ENCODE assay signal across 13 mouse cellular contexts in the genomic region with DNA sequence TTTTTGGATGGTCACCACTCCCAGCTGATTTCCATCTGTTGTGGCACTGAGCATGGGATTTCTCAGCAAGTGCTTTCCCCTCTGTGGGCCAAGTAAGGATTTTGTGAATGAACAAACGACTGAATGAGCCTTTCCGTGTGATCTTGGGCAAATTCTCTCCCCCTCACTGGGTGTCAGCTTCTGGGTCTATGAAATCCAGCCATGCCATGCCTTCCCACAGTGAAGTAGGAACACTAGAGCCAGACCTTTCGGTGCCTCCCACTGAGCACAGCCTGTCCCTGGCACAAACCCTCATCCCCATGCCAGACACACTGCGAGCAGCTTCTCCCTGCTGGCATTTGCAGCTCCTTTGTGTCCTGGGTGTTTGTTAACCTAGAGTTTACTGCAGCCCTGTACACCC.
A peak's percentile ranks its signal among the peaks of the same experiment; 100 is the strongest.
DNase-seq lines count a peak whose midpoint lies in the region; ATAC-seq lines count a peak whose summit lies in the region.
"Had no signal": no experiment of that assay in that cellular context is flagged by ENCODE, and none has a peak within 500 bp of the region (broad histone marks: within the 10 kb centered on the region; RNA-seq: fewer than 3 reads in every experiment).

No protein-coding gene starts in this region.

- H3K9ac ChIP-seq in midbrain, embryonic 16.5 days (ENCODE audit: low read depth, low read length), result no peak overlapping the region
- H3K9ac ChIP-seq in midbrain, embryonic 11.5 days (ENCODE audit: low read length), result no peak overlapping the region
- H3K9ac ChIP-seq: embryonic facial prominence, embryonic 15.5 days; heart, embryonic 12.5 days; hindbrain, embryonic 13.5 days; neural tube, embryonic 12.5 days had no signal

- H3K4me1 ChIP-seq in midbrain, embryonic 16.5 days (ENCODE audit: control insufficient read depth, insufficient read depth, low read length), result no peaks in the 10 kb centered on the region
- H3K4me1 ChIP-seq in midbrain, embryonic 11.5 days (ENCODE audit: control insufficient read depth, insufficient read depth, low read length), result no peaks in the 10 kb centered on the region
- H3K4me1 ChIP-seq: embryonic facial prominence, embryonic 15.5 days; heart, embryonic 12.5 days; neural tube, embryonic 12.5 days had no signal

- no peak overlapping the region for H3K27ac ChIP-seq in midbrain, embryonic 16.5 days (ENCODE audit: low read length)
- H3K27ac ChIP-seq in midbrain, embryonic 11.5 days (ENCODE audit: low read depth, low read length), result no peak overlapping the region
- H3K27ac ChIP-seq: embryonic facial prominence, embryonic 15.5 days; hindbrain, embryonic 13.5 days; neural tube, embryonic 12.5 days had no signal

- H3K27me3 ChIP-seq in midbrain, embryonic 16.5 days (ENCODE audit: control insufficient read depth, insufficient read depth, low read depth, low read length), result no peaks in the 10 kb centered on the region
- H3K27me3 ChIP-seq in midbrain, embryonic 11.5 days (ENCODE audit: control insufficient read depth, insufficient read depth, low read length), result no peaks in the 10 kb centered on the region
- H3K27me3 ChIP-seq: embryonic facial prominence, embryonic 15.5 days; heart, embryonic 12.5 days; hindbrain, embryonic 13.5 days; neural tube, embryonic 12.5 days had no signal

- H3K36me3 ChIP-seq in midbrain, embryonic 16.5 days (ENCODE audit: control insufficient read depth, insufficient read depth, low read length), result no peaks in the 10 kb centered on the region
- H3K36me3 ChIP-seq in midbrain, embryonic 11.5 days (ENCODE audit: control insufficient read depth, insufficient read depth, low read length), result no peaks in the 10 kb centered on the region
- H3K36me3 ChIP-seq: embryonic facial prominence, embryonic 15.5 days; G1E; heart, embryonic 12.5 days; hindbrain, embryonic 13.5 days; neural tube, embryonic 12.5 days had no signal

- no peak overlapping the region for H3K4me3 ChIP-seq in midbrain, embryonic 16.5 days (ENCODE audit: low read depth, low read length)
- no peak overlapping the region for H3K4me3 ChIP-seq in midbrain, embryonic 11.5 days (ENCODE audit: low read depth, low read length)
- H3K4me3 ChIP-seq: embryonic facial prominence, embryonic 15.5 days; heart, embryonic 12.5 days; hindbrain, embryonic 13.5 days; neural tube, embryonic 12.5 days had no signal

- DNase-seq in frontal cortex, adult 2 months (ENCODE audit: extremely low spot score in 1 of 2, low spot score in 1 of 2), result no peak
- DNase-seq in midbrain, embryonic 11.5 days (ENCODE audit: low spot score, missing footprints), result no peak
- DNase-seq in cerebellum, postnatal 14 days, result peak; percentile 82 to 95
- peak; percentile 59 to 88 for DNase-seq in layer of hippocampus, postnatal 14 days (ENCODE audit: low spot score in 2 of 2)
- no peak for DNase-seq in yolk sac, embryonic 10.5 days (ENCODE audit: low spot score)
- no peak for DNase-seq in lung, postnatal 36 days

- no peak overlapping the region for H3K4me2 ChIP-seq in midbrain, embryonic 16.5 days (ENCODE audit: low read length)
- H3K4me2 ChIP-seq in midbrain, embryonic 11.5 days, result no peak overlapping the region
- H3K4me2 ChIP-seq: embryonic facial prominence, embryonic 15.5 days; heart, embryonic 12.5 days; hindbrain, embryonic 13.5 days; neural tube, embryonic 12.5 days had no signal

- peak; percentile 79 for ATAC-seq in frontal cortex, adult (ENCODE audit: low TSS enrichment)
- ATAC-seq in midbrain, embryonic 16.5 days, result peak; percentile 64
- ATAC-seq in midbrain, embryonic 11.5 days (ENCODE audit: low FRiP score), result no peak

- no peaks in the 10 kb centered on the region for H3K9me3 ChIP-seq in midbrain, embryonic 16.5 days (replicated peaks; ENCODE audit: control insufficient read depth, low read length, poor library complexity, severe bottlenecking)
- H3K9me3 ChIP-seq in midbrain, embryonic 11.5 days (ENCODE audit: control insufficient read depth, low read length), result no peaks in the 10 kb centered on the region
- H3K9me3 ChIP-seq: embryonic facial prominence, embryonic 15.5 days; heart, embryonic 12.5 days; hindbrain, embryonic 13.5 days; neural tube, embryonic 12.5 days had no signal

- WGBS in midbrain, embryonic 16.5 days, result 59% methylated on average over 4 of the region's 4 CpGs
- WGBS in midbrain, embryonic 11.5 days, result 71% methylated on average over 4 of the region's 4 CpGs

Comparison
In these comparisons a context has a peak if more than half of its experiments do, and no peak if none do; other contexts are left out.
1. DNase-seq: peak in cerebellum, postnatal 14 days (2 of 2) and layer of hippocampus, postnatal 14 days (2 of 2); none in frontal cortex, adult 2 months (0 of 2), midbrain, embryonic 11.5 days (single experiment), yolk sac, embryonic 10.5 days (single experiment) and lung, postnatal 36 days (single experiment).